ENCODE assay signal across 18 mouse cellular contexts in genomic region chr12:80533876-80534275, GRCm38 (mm10). TPM values are rescaled to one million over a fixed set of nuclear protein-coding genes. Genes with fewer than 3 reads are reported as not detected.
A peak's percentile ranks its signal among the peaks of the same experiment; 100 is the strongest.
DNase-seq lines count a peak whose midpoint lies in the region; ATAC-seq and TF ChIP-seq lines count a peak whose summit lies in the region.
"Had no signal": no experiment of that assay in that cellular context is flagged by ENCODE, and none has a peak within 500 bp of the region (broad histone marks: within the 10 kb centered on the region; RNA-seq: fewer than 3 reads in every experiment).

No protein-coding gene starts in this region.

- no peak overlapping the region for H3K27ac ChIP-seq in left cerebral cortex, adult 2 months
- H3K27ac ChIP-seq: embryonic facial prominence, embryonic 12.5 days; heart, embryonic 10.5 days had no signal

- intact Hi-C loops in left cerebral cortex, postnatal 4 days (cut with DNase I), result no loop called here
- intact Hi-C loops in left cerebral cortex, adult 2 months (cut with DNase I), result no loop called here

- H3K4me3 ChIP-seq in left cerebral cortex, adult 2 months, result no peak overlapping the region
- H3K4me3 ChIP-seq: embryonic facial prominence, embryonic 12.5 days; heart, embryonic 10.5 days had no signal

- peak; percentile 40 for DNase-seq in adrenal gland, adult 2 months
- DNase-seq in adrenal gland, adult 18-20 months (ENCODE audit: low spot score in 2 of 2), result no peak
- peak; percentile 34 for DNase-seq in left cerebral cortex, postnatal 4 days
- DNase-seq in left cerebral cortex, adult 2 months (ENCODE audit: extremely low spot score in 1 of 2, low spot score in 2 of 2), result no peak
- DNase-seq in cerebellum, adult 8-10 months, result peak; percentile 37
- DNase-seq in kidney, postnatal 36 days, result peak; percentile 47 to 60
- DNase-seq in thymus, postnatal 10 days (ENCODE audit: low spot score in 2 of 2), result no peak
- DNase-seq: gastrocnemius, postnatal 25 days; liver; lung, adult 2 months; lung, postnatal 4 days; midbrain, embryonic 14.5 days; right cerebral cortex, postnatal 25 days; thymus, postnatal 4 days had no signal

- no peak for TF ChIP-seq CTCF in left cerebral cortex, adult 2 months (IDR thresholded peaks at IDR 0.05)

- ATAC-seq in monocyte, adult 5-6 weeks (replicated peaks; ENCODE audit: insufficient number of reproducible peaks, low FRiP score, low TSS enrichment, poor library complexity, severe bottlenecking), result no peak
- ATAC-seq: activated CD4-positive, CD25-positive, alpha-beta regulatory T cell, adult 4 months had no signal

RNA-seq across cellular contexts. Expression of gene Galnt16, which starts 15.8 kb away (rescaled TPM):
- 1 to 10 TPM; 6.7 to 9.3 TPM for total RNA-seq in adrenal gland, adult 2 months (2021)
- polyA plus RNA-seq in adrenal gland, adult 2 months (2012; rRNA removed), result 4.0 and 6.3 TPM in 2 replicates
- 10 to 100 TPM in 1 of 2 experiments, 1 to 10 TPM in 1; 8.9 to 10.3 TPM for total RNA-seq in adrenal gland, adult 18-20 months (2021)
- 10 to 100 TPM; 32.8 to 40.6 TPM for total RNA-seq in left cerebral cortex, postnatal 4 days (2021)
- 10 to 100 TPM; 94.6 to 94.9 TPM for total RNA-seq in left cerebral cortex, adult 2 months (2021)
- not detected in 3 replicates for total RNA-seq in monocyte, adult 5-6 weeks (2017)
- polyA plus RNA-seq: activated CD4-positive, CD25-positive, alpha-beta regulatory T cell, adult 4 months had no signal

Comparison
In these comparisons a context has a peak if more than half of its experiments do, and no peak if none do; other contexts are left out.
1. DNase-seq: peak in adrenal gland, adult 2 months (single experiment), left cerebral cortex, postnatal 4 days (single experiment), cerebellum, adult 8-10 months (single experiment) and kidney, postnatal 36 days (2 of 2); none in adrenal gland, adult 18-20 months (0 of 2), left cerebral cortex, adult 2 months (0 of 2) and thymus, postnatal 10 days (0 of 2).